Comparison of ENCODE assay signal across 21 mouse cellular contexts in the genomic region with DNA sequence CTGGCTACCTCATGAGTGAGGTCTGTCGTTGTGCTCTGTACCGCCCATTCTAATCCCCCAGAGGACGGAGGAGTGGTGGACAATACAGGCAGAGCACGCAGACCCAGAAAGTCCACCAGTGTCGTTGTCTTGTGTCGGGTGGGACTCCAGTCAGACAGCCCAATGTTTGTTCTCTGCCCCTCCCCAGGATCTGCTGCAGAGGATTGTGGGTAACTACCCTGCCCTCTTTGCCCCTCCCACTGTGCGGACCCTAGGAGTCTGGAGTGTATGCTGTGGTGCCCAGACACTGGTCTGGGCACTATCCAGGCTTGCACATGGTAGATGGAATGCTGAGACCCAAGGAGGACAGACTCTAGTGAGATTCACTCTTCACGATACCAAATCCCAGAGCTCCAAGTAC. TPM values are rescaled to one million over a fixed set of nuclear protein-coding genes. Genes with fewer than 3 reads are reported as not detected.
DNase-seq lines count a peak whose midpoint lies in the region; ATAC-seq and TF ChIP-seq lines count a peak whose summit lies in the region.
"Had no signal": no experiment of that assay in that cellular context is flagged by ENCODE, and none has a peak within 500 bp of the region (broad histone marks: within the 10 kb centered on the region; RNA-seq: fewer than 3 reads in every experiment).

No protein-coding gene starts in this region.

- no peak overlapping the region for H3K27ac ChIP-seq in kidney, embryonic 15.5 days
- no peak overlapping the region for H3K27ac ChIP-seq in kidney, embryonic 16.5 days (ENCODE audit: low read length)
- H3K27ac ChIP-seq in testis, adult 2 months (ENCODE audit: control insufficient read depth, insufficient read depth, low read depth, low read length): peak overlapping the region; percentile 24
- no peak overlapping the region for H3K27ac ChIP-seq in intestine, embryonic 15.5 days
- H3K27ac ChIP-seq: embryonic facial prominence, embryonic 15.5 days; forebrain, embryonic 10.5 days; heart, embryonic 10.5 days; hindbrain, embryonic 12.5 days had no signal

- no peak for DNase-seq in testis, postnatal 10 days (ENCODE audit: low spot score)
- DNase-seq in R1 (ENCODE audit: low read depth, low spot score): peak; percentile 63
- DNase-seq in lung, postnatal 10 days: no peak
- DNase-seq: adrenal gland, adult 8-10 months; cerebellum, adult 11 months; cerebellum, adult 8-10 months; cerebellum, postnatal 14 days; embryo, embryonic 11 days; heart, postnatal 4 days had no signal

- TF ChIP-seq POLR2A in testis, adult 2 months (IDR thresholded peaks at IDR 0.05; ENCODE audit: control insufficient read depth, low read depth, low read length): no peak

- no peak for TF ChIP-seq CTCF in testis, adult 2 months (IDR thresholded peaks at IDR 0.05; ENCODE audit: control insufficient read depth, insufficient read depth, insufficient replicate concordance, low read depth, low read length)

- 0 out of 2 replicates have a peak overlapping the region, but pooled peaks have one; percentile 8 for H3K4me2 ChIP-seq in kidney, embryonic 15.5 days
- H3K4me2 ChIP-seq in kidney, embryonic 16.5 days (replicated peaks; ENCODE audit: low read depth, low read length): no peak overlapping the region
- no peak overlapping the region for H3K4me2 ChIP-seq in intestine, embryonic 15.5 days (replicated peaks)
- H3K4me2 ChIP-seq: embryonic facial prominence, embryonic 15.5 days; hindbrain, embryonic 12.5 days had no signal

- H3K9me3 ChIP-seq in kidney, embryonic 15.5 days (replicated peaks): no peaks in the 10 kb centered on the region
- H3K9me3 ChIP-seq in kidney, embryonic 16.5 days (ENCODE audit: low read length): no peaks in the 10 kb centered on the region
- no peaks in the 10 kb centered on the region for H3K9me3 ChIP-seq in intestine, embryonic 15.5 days
- H3K9me3 ChIP-seq: embryonic facial prominence, embryonic 15.5 days; forebrain, embryonic 10.5 days; heart, embryonic 10.5 days; hindbrain, embryonic 12.5 days had no signal

- no peak for ATAC-seq in kidney, embryonic 15.5 days (replicated peaks; ENCODE audit: low FRiP score)
- ATAC-seq in kidney, embryonic 16.5 days (ENCODE audit: low FRiP score, low TSS enrichment): no peak
- ATAC-seq in intestine, embryonic 15.5 days: no peak
- ATAC-seq: forebrain, embryonic 14.5 days; hindbrain, embryonic 16.5 days; Patski had no signal

- H3K4me3 ChIP-seq in kidney, embryonic 15.5 days (replicated peaks): no peak overlapping the region
- H3K4me3 ChIP-seq in kidney, embryonic 16.5 days (ENCODE audit: low read length): no peak overlapping the region
- H3K4me3 ChIP-seq in testis, adult 2 months (ENCODE audit: control insufficient read depth, low read depth, low read length): peak overlapping the region; percentile 83
- H3K4me3 ChIP-seq in intestine, embryonic 15.5 days (replicated peaks): no peak overlapping the region
- H3K4me3 ChIP-seq: embryonic facial prominence, embryonic 15.5 days; erythroblast, embryonic 14.5 days; forebrain, embryonic 10.5 days; heart, embryonic 10.5 days; hindbrain, embryonic 12.5 days had no signal

- peaks cover 27% of the 10 kb centered on the region for H3K27me3 ChIP-seq in kidney, embryonic 15.5 days
- peaks cover 20% of the 10 kb centered on the region for H3K27me3 ChIP-seq in kidney, embryonic 16.5 days (ENCODE audit: insufficient read depth, low read length)
- no peaks in the 10 kb centered on the region for H3K27me3 ChIP-seq in testis, adult 2 months (ENCODE audit: control insufficient read depth, insufficient read depth, low read length)
- H3K27me3 ChIP-seq in intestine, embryonic 15.5 days (replicated peaks): peaks cover 17% of the 10 kb centered on the region
- H3K27me3 ChIP-seq: Patski had no signal

- H3K4me1 ChIP-seq in kidney, embryonic 15.5 days: peaks cover 23% of the 10 kb centered on the region
- peaks cover 24% of the 10 kb centered on the region for H3K4me1 ChIP-seq in kidney, embryonic 16.5 days (ENCODE audit: insufficient read depth, low read length)
- H3K4me1 ChIP-seq in testis, adult 2 months (ENCODE audit: control insufficient read depth, insufficient read depth, low read length): peaks cover 17% of the 10 kb centered on the region
- peaks cover 2% of the 10 kb centered on the region; the same call in 1 of the 2 replicates for H3K4me1 ChIP-seq in intestine, embryonic 15.5 days (replicated peaks)

- no peaks in the 10 kb centered on the region for H3K36me3 ChIP-seq in kidney, embryonic 15.5 days
- H3K36me3 ChIP-seq in kidney, embryonic 16.5 days (ENCODE audit: insufficient read depth, low read length): no peaks in the 10 kb centered on the region
- no peaks in the 10 kb centered on the region for H3K36me3 ChIP-seq in testis, adult 2 months (ENCODE audit: control insufficient read depth, insufficient read depth, low read length)
- no peaks in the 10 kb centered on the region for H3K36me3 ChIP-seq in intestine, embryonic 15.5 days
- H3K36me3 ChIP-seq: embryonic facial prominence, embryonic 15.5 days; forebrain, embryonic 10.5 days; heart, embryonic 10.5 days; hindbrain, embryonic 12.5 days had no signal

- 54% methylated on average over 8 of the region's 8 CpGs for WGBS in kidney, embryonic 15.5 days
- 50% methylated on average over 8 of the region's 8 CpGs for WGBS in kidney, embryonic 16.5 days
- WGBS in intestine, embryonic 15.5 days: 48% methylated on average over 8 of the region's 8 CpGs

- H3K9ac ChIP-seq in kidney, embryonic 15.5 days: no peak overlapping the region
- H3K9ac ChIP-seq in kidney, embryonic 16.5 days (replicated peaks; ENCODE audit: low read length): no peak overlapping the region
- no peak overlapping the region for H3K9ac ChIP-seq in intestine, embryonic 15.5 days
- H3K9ac ChIP-seq: embryonic facial prominence, embryonic 15.5 days; hindbrain, embryonic 12.5 days had no signal

RNA-seq across cellular contexts. Expression of gene Ccdc65, which starts 11.8 kb away (rescaled TPM):
- 0.73 and 1.1 TPM in 2 replicates for polyA plus RNA-seq in kidney, embryonic 15.5 days (2015; fragmentation: Nextera tagmentation; extraction: Ambion mirVana)
- polyA plus RNA-seq in kidney, embryonic 16.5 days (2015; fragmentation: Nextera tagmentation; extraction: Ambion mirVana): 0.95 and 1.1 TPM in 2 replicates
- 158 and 181 TPM in 2 replicates for polyA plus RNA-seq in testis, adult 2 months (2012; rRNA removed)
- polyA plus RNA-seq in intestine, embryonic 15.5 days (2015; fragmentation: Nextera tagmentation; extraction: Ambion mirVana): 0.67 and 0.92 TPM in 2 replicates
- polyA plus RNA-seq: erythroblast, embryonic 14.5 days had no signal

RNA-seq across cellular contexts. Expression of gene Rnd1, which starts 19.0 kb away (rescaled TPM):
- polyA plus RNA-seq in kidney, embryonic 15.5 days (2015; fragmentation: Nextera tagmentation; extraction: Ambion mirVana): 0.62 and 0.99 TPM in 2 replicates
- polyA plus RNA-seq in kidney, embryonic 16.5 days (2015; fragmentation: Nextera tagmentation; extraction: Ambion mirVana): 0.45 and 0.75 TPM in 2 replicates
- polyA plus RNA-seq in testis, adult 2 months (2012; rRNA removed): 0.32 and 0.46 TPM in 2 replicates
- polyA plus RNA-seq in intestine, embryonic 15.5 days (2015; fragmentation: Nextera tagmentation; extraction: Ambion mirVana): 0.97 and 1.1 TPM in 2 replicates
- polyA plus RNA-seq: erythroblast, embryonic 14.5 days had no signal

RNA-seq across cellular contexts. Expression of gene Fkbp11, which starts 31.8 kb away (rescaled TPM):
- polyA plus RNA-seq in kidney, embryonic 15.5 days (2015; fragmentation: Nextera tagmentation; extraction: Ambion mirVana): 40.3 and 40.5 TPM in 2 replicates
- 36.6 and 39.1 TPM in 2 replicates for polyA plus RNA-seq in kidney, embryonic 16.5 days (2015; fragmentation: Nextera tagmentation; extraction: Ambion mirVana)
- polyA plus RNA-seq in testis, adult 2 months (2012; rRNA removed): 1.0 and 1.4 TPM in 2 replicates
- polyA plus RNA-seq in intestine, embryonic 15.5 days (2015; fragmentation: Nextera tagmentation; extraction: Ambion mirVana): 68.0 and 117 TPM in 2 replicates

RNA-seq across cellular contexts. Expression of gene Ddx23, which starts 33.5 kb away (rescaled TPM):
- 23.1 and 23.7 TPM in 2 replicates for polyA plus RNA-seq in kidney, embryonic 15.5 days (2015; fragmentation: Nextera tagmentation; extraction: Ambion mirVana)
- polyA plus RNA-seq in kidney, embryonic 16.5 days (2015; fragmentation: Nextera tagmentation; extraction: Ambion mirVana): 19.0 and 27.1 TPM in 2 replicates
- polyA plus RNA-seq in testis, adult 2 months (2012; rRNA removed): 15.1 and 16.9 TPM in 2 replicates
- polyA plus RNA-seq in intestine, embryonic 15.5 days (2015; fragmentation: Nextera tagmentation; extraction: Ambion mirVana): 23.3 and 23.7 TPM in 2 replicates

Comparison
In these comparisons a context has a peak if more than half of its experiments do, and no peak if none do; other contexts are left out.
1. RNA of gene Ccdc65, which starts 11.8 kb away (polyA plus RNA-seq): 158 to 181 TPM in testis, adult 2 months; 0.95 to 1.1 TPM in kidney, embryonic 16.5 days, 0.73 to 1.1 TPM in kidney, embryonic 15.5 days and 0.67 to 0.92 TPM in intestine, embryonic 15.5 days; every median in the first group is over 10 times any median in the second.
2. RNA of gene Fkbp11, which starts 31.8 kb away (polyA plus RNA-seq): 68.0 to 117 TPM in intestine, embryonic 15.5 days, 40.3 to 40.5 TPM in kidney, embryonic 15.5 days and 36.6 to 39.1 TPM in kidney, embryonic 16.5 days; 1.0 to 1.4 TPM in testis, adult 2 months; every median in the first group is over 10 times any median in the second.